Mouse (Mus musculus): ENCODE results near the gene Map6.

The Map6 gene

GRCm38 (mm10) chr7:99264597-99264996 is 2.6 kb upstream of the Map6 start:
- DNase-seq (ENCODE audit: low spot score in 2 of 2) = no peak

- no peak for DNase-seq (ENCODE audit: low spot score in 2 of 2)
These were observed 754 bp downstream of the Map6 start for GRCm38 (mm10) chr7:99267897-99268505.

- DNase-seq (ENCODE audit: low spot score in 2 of 2) = no peak
These were observed 1.3 kb downstream of the Map6 start for GRCm38 (mm10) chr7:99268506-99268900.

GRCm38 (mm10) chr7:99268951-99269945 is 2.0 kb downstream of the Map6 start:
- DNase-seq (ENCODE audit: low spot score in 2 of 2) = no peak

- DNase-seq (ENCODE audit: low spot score in 2 of 2) = no peak
These were observed 4.4 kb downstream of the Map6 start for GRCm38 (mm10) chr7:99271630-99272029.

GRCm38 (mm10) chr7:99275131-99275530 is 7.9 kb downstream of the Map6 start:
- DNase-seq (ENCODE audit: low spot score in 2 of 2) = no peak

- DNase-seq (ENCODE audit: low spot score in 2 of 2) = no peak
These were observed 9.4 kb downstream of the Map6 start for GRCm38 (mm10) chr7:99276679-99277078.

- DNase-seq (ENCODE audit: low spot score in 2 of 2) = no peak
These were observed 11.1 kb downstream of the Map6 start for GRCm38 (mm10) chr7:99278309-99278708.

- DNase-seq (ENCODE audit: low spot score in 2 of 2) = no peak
These were observed 12.3 kb downstream of the Map6 start for GRCm38 (mm10) chr7:99279586-99279985.

GRCm38 (mm10) chr7:99287287-99287686 is 20.0 kb downstream of the Map6 start:
- DNase-seq (ENCODE audit: low spot score in 2 of 2) = no peak

GRCm38 (mm10) chr7:99290008-99290407 is 22.8 kb downstream of the Map6 start:
- DNase-seq (ENCODE audit: low spot score in 2 of 2) = no peak

- DNase-seq (ENCODE audit: low spot score in 2 of 2) = no peak
These were observed 23.7 kb downstream of the Map6 start for GRCm38 (mm10) chr7:99290925-99291324.

- no peak for DNase-seq (ENCODE audit: low spot score in 2 of 2)
These were observed 27.0 kb downstream of the Map6 start for GRCm38 (mm10) chr7:99294198-99294780.

- DNase-seq (ENCODE audit: low spot score in 2 of 2) = no peak
These were observed 27.9 kb downstream of the Map6 start for GRCm38 (mm10) chr7:99295104-99295503.

GRCm38 (mm10) chr7:99300650-99301175 is 33.5 kb downstream of the Map6 start:
- DNase-seq (ENCODE audit: low spot score in 2 of 2) = no peak

- DNase-seq (ENCODE audit: low spot score in 2 of 2) = no peak
These were observed 36.8 kb downstream of the Map6 start for GRCm38 (mm10) chr7:99304029-99304428.

- no peak for DNase-seq (ENCODE audit: low spot score in 2 of 2)
These were observed 37.7 kb downstream of the Map6 start for GRCm38 (mm10) chr7:99304949-99305372.

- no peak for DNase-seq (ENCODE audit: low spot score in 2 of 2)
These were observed 38.4 kb downstream of the Map6 start for GRCm38 (mm10) chr7:99305688-99306087.

GRCm38 (mm10) chr7:99306640-99307039 is 39.4 kb downstream of the Map6 start:
- no peak for DNase-seq (ENCODE audit: low spot score in 2 of 2)

- DNase-seq (ENCODE audit: low spot score in 2 of 2) = no peak
These were observed 44.2 kb downstream of the Map6 start for GRCm38 (mm10) chr7:99311433-99311832.

- no peak for DNase-seq (ENCODE audit: low spot score in 2 of 2)
These were observed 44.8 kb downstream of the Map6 start for GRCm38 (mm10) chr7:99312058-99312457.

- no peak for DNase-seq (ENCODE audit: low spot score in 2 of 2)
These were observed 45.5 kb downstream of the Map6 start for GRCm38 (mm10) chr7:99312671-99313143.

All from natural killer cell, adult 2 months (primary cell).